Mouse (Mus musculus) heart, embryonic 14.5 days (tissue): ENCODE results near the gene Rab3il1. TPM values are rescaled to one million over a fixed set of nuclear protein-coding genes. Genes with fewer than 3 reads are reported as not detected.

Experiments
- ATAC-seq: fragments of 200-750 bp; cut with Nextera tagmentation; 2 replicates; pipeline ENCODE4 v1.8.0; 2017; ENCODE audit warnings: low read depth, moderate TSS enrichment; ENCODE audit not compliant: insufficient number of reproducible peaks, insufficient read depth, low FRiP score
- H3K27ac ChIP-seq, 2 experiments: fragments of 200-500 bp in 1 of 2; fragments of 300-500 bp in 1 of 2; sonication (generic) in 1 of 2; replicated peaks in 1 of 2; 2 replicates each; pipeline ENCODE4 v1.5.1; 2012 to 2014; ENCODE audit warnings: low read depth in 2 of 2, low read length in 2 of 2, control low read depth in 1 of 2, mild to moderate bottlenecking in 1 of 2, mixed read lengths in 1 of 2; ENCODE audit not compliant: control insufficient read depth in 1 of 2, insufficient read depth in 1 of 2
- H3K27me3 ChIP-seq: fragments of 300-500 bp; sonication (generic); 2 replicates; pipeline ENCODE4 v1.6.1; 2014; ENCODE audit warnings: mild to moderate bottlenecking, low read length, control low read depth; ENCODE audit not compliant: control insufficient read depth, insufficient read depth
- H3K36me3 ChIP-seq: fragments of 300-500 bp; sonication (generic); 2 replicates; pipeline ENCODE4 v1.6.1; 2014; ENCODE audit warnings: mild to moderate bottlenecking, control low read depth, low read length, mixed read lengths; ENCODE audit not compliant: control insufficient read depth, insufficient read depth
- H3K4me1 ChIP-seq, 2 experiments: fragments of 200-500 bp in 1 of 2; fragments of 300-500 bp in 1 of 2; sonication (generic) in 1 of 2; 2 replicates each; pipeline ENCODE4 v1.6.1; 2012 to 2014; ENCODE audit warnings: low read length in 2 of 2, control low read depth in 1 of 2, mixed read lengths in 1 of 2; ENCODE audit not compliant: control insufficient read depth in 2 of 2, insufficient read depth in 2 of 2
- H3K4me2 ChIP-seq: fragments of 300-500 bp; sonication (generic); 2 replicates; pipeline ENCODE4 v1.6.1; 2014; ENCODE audit warnings: mild to moderate bottlenecking, low read length
- H3K4me3 ChIP-seq, 2 experiments: fragments of 200-500 bp in 1 of 2; fragments of 300-500 bp in 1 of 2; sonication (generic) in 1 of 2; 2 replicates each; pipeline ENCODE4 v1.5.1; 2012 to 2014; ENCODE audit warnings: low read length in 2 of 2, mild to moderate bottlenecking in 2 of 2, control low read depth in 1 of 2, low read depth in 1 of 2, moderate library complexity in 1 of 2; ENCODE audit not compliant: control insufficient read depth in 1 of 2, insufficient read depth in 1 of 2
- H3K9ac ChIP-seq: fragments of 300-500 bp; sonication (generic); 2 replicates; pipeline ENCODE4 v1.6.1; 2014; ENCODE audit warnings: mild to moderate bottlenecking, low read length
- H3K9me3 ChIP-seq: fragments of 300-500 bp; sonication (generic); 2 replicates; pipeline ENCODE4 v1.6.1; 2016; ENCODE audit warnings: low read length, control low read depth; ENCODE audit not compliant: control insufficient read depth
- WGBS: fragments of 180-500 bp; shearing (Covaris S2); extraction: QIAGEN DNeasy Blood & Tissue Kit; methylation state at CpG from one replicate; pipeline ENCODE4 v1.1.7; 2014; 5-methylcytosine and 5-hydroxymethylcytosine counted together
- polyA plus RNA-seq: library from polyadenylated mRNA; unstranded; fragments of >200 nt; fragmentation: Nextera tagmentation; extraction: Ambion mirVana; gene quantifications from 2 replicates; pipeline ENCODE4 v1.2.1, GENCODE M21; 2014

Gene Rab3il1
- polyA plus RNA-seq, 1 experiment from 2014 or later, result 27.6 TPM

GRCm38 (mm10) chr19:9978431-9978951 lies 23.0 kb upstream of the Rab3il1 start:
- Histone ChIP-seq H3K9me3 (no peaks in the 10 kb centered on the region), H3K36me3 (no peaks in the 10 kb centered on the region), H3K4me1 (peaks cover 25% of the 10 kb centered on the region in 2 experiments), H3K4me3 (no peak overlapping the region), H3K27me3 (no peaks in the 10 kb centered on the region), H3K4me2 (no peak overlapping the region), H3K9ac (no peak overlapping the region), H3K27ac (peak overlapping the region; percentile 70 to 77)
- ATAC-seq, result peak; percentile 32; the same call in 1 of the 2 replicates
- 43% methylated on average over 5 of the region's 5 CpGs for WGBS

- Histone ChIP-seq H3K9me3 (no peaks in the 10 kb centered on the region), H3K9ac (no peak overlapping the region), H3K4me3 (no peak overlapping the region), H3K4me2 (no peak overlapping the region), H3K27me3 (no peaks in the 10 kb centered on the region), H3K36me3 (peaks cover 6% of the 10 kb centered on the region), H3K4me1 (peaks cover 26 to 32% of the 10 kb centered on the region in 2 experiments), H3K27ac (peak overlapping the region in 1 of 2 experiments; percentile 77; a peak in 2 of 4 replicates)
- WGBS, result 85% methylated on average over 2 of the region's 2 CpGs
- ATAC-seq, result no peak
Observed at GRCm38 (mm10) chr19:9979156-9979555, 22.3 kb upstream of the Rab3il1 start.

GRCm38 (mm10) chr19:9980258-9980657 lies 21.2 kb upstream of the Rab3il1 start, which contains the start of gene Fth1:
Gene Fth1, plus strand, starts transcription at chr19:9980598.
- H3K4me3 ChIP-seq, result no peak within 1 kb of the TSS
- H3K27me3 ChIP-seq, result no peaks in the 10 kb centered on the region
- H3K4me1 ChIP-seq, result peaks cover 20 to 31% of the 10 kb centered on the region in 2 experiments
- H3K36me3 ChIP-seq, result peaks cover 17% of the 10 kb centered on the region
- WGBS, result 91% methylated on average over 4 of the region's 4 CpGs
- no peak within 1 kb of the TSS for H3K9ac ChIP-seq
- no peaks in the 10 kb centered on the region for H3K9me3 ChIP-seq
- no peak for ATAC-seq
- no peak within 1 kb of the TSS for H3K27ac ChIP-seq
- H3K4me2 ChIP-seq, result no peak within 1 kb of the TSS; the same call in 1 of the 2 replicates

- 56% methylated on average over 4 of the region's 4 CpGs for WGBS
- Histone ChIP-seq H3K27ac (peak overlapping the region; percentile 92 to 98), H3K4me3 (peak overlapping the region in 1 of 2 experiments; percentile 95; a peak in 2 of 4 replicates), H3K27me3 (no peaks in the 10 kb centered on the region), H3K4me1 (peaks cover 16 to 29% of the 10 kb centered on the region in 2 experiments), H3K9me3 (no peaks in the 10 kb centered on the region), H3K36me3 (peaks cover 30% of the 10 kb centered on the region), H3K4me2 (peak overlapping the region; percentile 93), H3K9ac (peak overlapping the region; percentile 94)
- ATAC-seq, result no peak
Observed at GRCm38 (mm10) chr19:9981621-9982020, 19.8 kb upstream of the Rab3il1 start.

GRCm38 (mm10) chr19:9982151-9982851 lies 19.2 kb upstream of the Rab3il1 start:
- Histone ChIP-seq H3K9me3 (no peaks in the 10 kb centered on the region), H3K27ac (peak overlapping the region; percentile 98), H3K36me3 (peaks cover 31% of the 10 kb centered on the region), H3K4me2 (peak overlapping the region; percentile 93), H3K4me3 (peak overlapping the region; percentile 95 to 99), H3K27me3 (no peaks in the 10 kb centered on the region), H3K9ac (peak overlapping the region; percentile 94), H3K4me1 (peaks cover 16 to 29% of the 10 kb centered on the region in 2 experiments)
- under 1% methylated on average over 59 of the region's 59 CpGs for WGBS
- peak; percentile 96 for ATAC-seq

- Histone ChIP-seq H3K4me1 (peaks cover 16 to 31% of the 10 kb centered on the region in 2 experiments), H3K27me3 (no peaks in the 10 kb centered on the region), H3K4me2 (peak overlapping the region; percentile 93), H3K27ac (peak overlapping the region; percentile 98), H3K9ac (peak overlapping the region; percentile 94), H3K36me3 (peaks cover 31% of the 10 kb centered on the region), H3K9me3 (no peaks in the 10 kb centered on the region), H3K4me3 (peak overlapping the region; percentile 95 to 99)
- peak; percentile 57 for ATAC-seq
- 0% methylated on average over 31 of the region's 31 CpGs for WGBS
Observed at GRCm38 (mm10) chr19:9982852-9983542, 18.5 kb upstream of the Rab3il1 start.

- Histone ChIP-seq H3K27ac (no peak overlapping the region), H3K4me1 (peaks cover 9 to 19% of the 10 kb centered on the region in 2 experiments), H3K9ac (peak overlapping the region; percentile 94; the same call in 1 of the 2 replicates), H3K36me3 (peaks cover 31% of the 10 kb centered on the region), H3K4me2 (peak overlapping the region; percentile 93), H3K27me3 (no peaks in the 10 kb centered on the region), H3K9me3 (no peaks in the 10 kb centered on the region), H3K4me3 (peak overlapping the region; percentile 95 to 99; a peak in 3 of 4 replicates)
- 87% methylated on average over 20 of the region's 20 CpGs for WGBS
- no peak for ATAC-seq
Observed at GRCm38 (mm10) chr19:9984111-9985055, 17.1 kb upstream of the Rab3il1 start.
